Mouse (Mus musculus) lung, postnatal 10 days (tissue): ENCODE measurements around the gene Grasp.

Experiments
- DNase-seq: peaks from one replicate; pipeline ENCODE4 v3.0.0; 2021

The Grasp gene

DNA sequence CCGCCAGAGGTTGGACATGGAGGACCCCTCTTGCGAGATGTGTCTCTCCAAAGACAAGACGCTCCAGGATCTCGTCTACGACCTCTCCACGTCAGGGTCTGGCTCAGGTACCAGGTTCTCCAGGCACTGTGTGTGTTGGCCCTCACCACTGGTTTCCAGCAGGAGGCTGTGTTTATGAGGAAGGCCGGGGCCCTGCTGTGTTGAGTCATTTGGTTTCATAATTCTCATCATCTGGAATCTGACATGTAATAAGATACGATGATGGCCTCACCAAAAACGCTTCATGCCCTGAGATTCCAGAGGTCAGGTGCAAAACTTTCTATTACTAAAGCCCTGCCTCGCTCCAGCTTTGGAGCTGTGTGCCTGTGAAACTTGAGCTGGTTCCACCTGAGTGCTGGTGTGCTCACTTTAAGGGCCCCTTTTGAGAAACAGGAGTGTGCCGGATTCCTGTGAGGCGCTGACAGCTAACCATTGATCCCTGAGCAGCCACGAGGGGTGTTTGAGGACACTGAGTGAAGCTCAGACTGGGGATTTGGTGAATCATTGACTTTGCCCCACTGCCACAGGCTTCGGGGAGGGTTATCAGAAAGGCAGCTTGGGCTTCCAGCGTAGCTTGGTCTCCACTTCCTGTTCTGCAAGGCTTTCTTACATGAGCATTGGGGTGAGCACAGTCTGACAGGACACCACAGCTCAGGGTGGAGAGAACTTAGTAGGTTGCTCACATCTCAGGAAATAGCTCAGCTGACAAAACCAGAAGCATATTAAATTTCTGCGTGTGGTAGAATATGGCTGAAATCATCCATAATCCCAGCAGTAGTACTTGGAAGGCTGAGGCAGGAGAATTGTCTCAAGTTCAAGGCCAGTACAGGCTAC, 28.8 kb upstream of the Grasp start:
- no peak for DNase-seq

GRCm38 (mm10) chr15:101196079-101196795, 27.8 kb upstream of the Grasp start:
- no peak for DNase-seq

GRCm38 (mm10) chr15:101196961-101197360, 27.0 kb upstream of the Grasp start:
- DNase-seq, result no peak

DNA sequence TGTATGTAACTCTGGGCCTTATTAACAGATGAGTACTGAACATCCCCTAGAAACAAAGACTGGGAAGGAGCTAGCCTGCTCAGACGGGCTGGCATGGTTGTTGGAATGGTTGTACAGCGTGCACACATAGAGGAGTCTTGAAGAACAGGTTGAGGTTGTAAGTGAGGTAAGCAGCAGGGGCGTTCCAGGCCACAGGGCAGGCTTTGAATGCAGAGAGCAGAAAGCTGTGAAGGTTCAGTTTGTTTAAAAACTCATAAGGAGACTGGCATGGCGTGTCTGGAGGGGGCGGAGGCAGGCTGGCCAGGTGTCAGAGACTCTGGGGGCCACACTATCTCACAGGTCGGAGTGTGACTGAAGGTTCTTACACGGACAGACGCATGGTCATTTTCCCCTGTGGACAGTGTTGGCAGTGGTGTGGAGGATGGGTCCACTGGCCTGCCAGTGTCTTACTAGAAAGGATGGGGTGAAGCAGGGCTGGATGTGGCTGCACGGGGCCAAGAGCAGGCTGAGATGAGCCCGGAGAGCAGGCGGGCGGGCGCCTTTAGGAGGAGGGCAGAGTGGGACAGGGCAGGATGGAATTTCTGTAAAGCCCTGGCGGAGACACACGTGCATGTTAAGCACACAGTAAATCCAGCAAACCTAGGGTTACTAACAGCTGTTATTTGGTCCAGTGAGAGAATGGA, 26.4 kb upstream of the Grasp start:
- DNase-seq, result no peak

DNA sequence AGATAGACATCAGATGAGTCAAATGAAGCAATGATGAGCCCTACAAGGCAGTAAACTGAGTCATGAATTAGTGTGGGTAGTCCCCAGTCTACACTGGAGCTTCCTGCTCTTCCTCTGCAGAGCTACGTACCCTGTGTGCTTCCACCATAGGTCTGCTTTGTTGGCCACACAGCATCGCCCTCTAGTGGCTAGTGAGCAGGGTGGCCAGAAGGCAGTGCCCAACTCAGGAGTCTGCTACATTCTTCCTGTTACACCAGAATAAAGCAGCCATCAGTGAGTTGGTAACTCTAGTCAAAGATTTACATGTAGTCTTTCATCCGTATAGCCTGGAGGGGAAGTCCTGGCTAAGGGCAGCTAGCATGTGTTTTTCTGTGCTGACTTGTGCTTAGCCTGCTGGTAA, 25.8 kb upstream of the Grasp start:
- peak; percentile 87 for DNase-seq

GRCm38 (mm10) chr15:101198850-101199249, 25.1 kb upstream of the Grasp start:
- DNase-seq, result no peak

GRCm38 (mm10) chr15:101200777-101201295, 23.2 kb upstream of the Grasp start:
- DNase-seq, result no peak

DNA sequence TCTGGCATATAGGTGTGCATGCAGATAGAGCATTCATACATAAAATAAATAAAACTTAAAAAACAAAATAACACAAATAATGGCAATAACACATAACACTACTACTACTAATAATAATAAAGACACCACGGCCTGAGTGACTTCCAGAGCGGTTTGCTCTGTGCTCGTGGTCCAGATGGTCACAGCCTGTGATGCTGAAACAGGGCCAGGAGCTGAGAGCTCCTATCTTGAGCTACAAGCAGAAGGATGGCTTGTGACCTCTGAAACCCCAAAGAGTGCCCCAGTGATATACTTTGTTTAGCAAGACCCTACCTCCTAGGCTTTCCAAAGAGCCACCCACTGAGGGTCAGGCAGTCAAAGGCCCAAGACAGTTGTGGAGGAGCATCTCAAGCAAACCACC, 22.6 kb upstream of the Grasp start:
- no peak for DNase-seq

GRCm38 (mm10) chr15:101203673-101204072, 20.3 kb upstream of the Grasp start:
- no peak for DNase-seq

DNA sequence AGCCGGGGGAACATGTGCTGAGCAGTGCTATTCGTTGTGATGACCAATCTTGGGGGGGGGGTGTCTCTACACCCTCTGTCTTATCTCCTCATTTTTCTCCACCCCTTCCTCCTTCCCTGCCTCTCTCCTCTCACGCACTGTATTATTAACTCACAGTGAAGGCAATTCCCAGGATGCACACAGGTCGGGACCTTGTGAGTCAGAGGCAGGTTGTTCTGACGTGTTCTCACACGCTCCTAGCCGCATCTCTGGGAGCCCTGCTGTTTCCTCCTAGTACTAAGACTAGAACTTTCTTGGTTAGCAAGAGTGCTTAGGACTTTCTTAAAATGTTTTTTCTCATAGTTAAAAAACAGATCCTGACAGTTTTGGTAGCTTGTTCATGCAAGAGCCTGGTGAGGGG, 19.2 kb upstream of the Grasp start:
- DNase-seq, result no peak

- DNase-seq, result peak; percentile 70
These were observed 13.8 kb upstream of the Grasp start for GRCm38 (mm10) chr15:101210228-101210627.

- DNase-seq, result no peak
These were observed 12.9 kb upstream of the Grasp start for GRCm38 (mm10) chr15:101210998-101211613.

- DNase-seq, result no peak
These were observed 11.6 kb upstream of the Grasp start for GRCm38 (mm10) chr15:101212435-101212834.

GRCm38 (mm10) chr15:101215136-101215535, 8.9 kb upstream of the Grasp start:
- DNase-seq, result no peak

DNA sequence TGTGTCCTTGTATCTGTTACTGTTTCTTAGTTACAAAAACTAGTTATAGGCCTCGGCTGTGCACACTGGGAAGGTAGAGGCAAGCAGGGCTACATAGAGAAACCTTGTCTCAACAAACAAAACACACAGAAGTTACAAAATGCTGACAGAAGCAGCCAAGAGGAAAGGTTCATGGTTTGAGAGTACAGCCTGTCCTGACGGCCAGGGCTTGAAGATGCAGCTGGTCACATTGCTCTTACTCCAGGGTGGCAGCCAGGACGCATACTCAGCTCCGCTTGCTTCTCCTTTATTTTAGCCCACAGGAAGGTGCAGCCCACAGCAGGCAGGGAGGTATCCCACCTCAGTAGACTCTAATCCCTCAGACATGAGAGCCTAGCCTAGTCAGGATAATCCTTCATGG, 8.0 kb upstream of the Grasp start:
- no peak for DNase-seq

DNA sequence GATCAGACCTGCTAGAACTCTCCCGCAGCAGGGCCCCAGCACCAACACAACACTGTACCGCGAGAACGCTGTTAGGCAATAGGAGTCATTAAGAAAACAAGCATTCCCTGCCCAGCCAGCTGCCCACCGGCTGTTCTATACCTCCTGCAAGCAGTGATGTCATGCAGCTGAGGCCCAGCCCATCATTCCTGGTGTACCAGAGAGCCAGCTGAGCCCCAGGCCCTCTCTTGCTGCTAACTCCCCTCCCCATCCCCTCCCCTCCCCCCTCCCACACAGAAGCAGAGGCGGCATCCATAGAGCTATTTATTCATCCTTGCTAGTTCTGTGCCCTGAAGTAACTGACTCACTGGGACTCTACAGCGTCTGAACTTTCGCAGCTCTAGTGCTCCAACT, 3.1 kb upstream of the Grasp start:
- DNase-seq, result peak; percentile 63

DNA sequence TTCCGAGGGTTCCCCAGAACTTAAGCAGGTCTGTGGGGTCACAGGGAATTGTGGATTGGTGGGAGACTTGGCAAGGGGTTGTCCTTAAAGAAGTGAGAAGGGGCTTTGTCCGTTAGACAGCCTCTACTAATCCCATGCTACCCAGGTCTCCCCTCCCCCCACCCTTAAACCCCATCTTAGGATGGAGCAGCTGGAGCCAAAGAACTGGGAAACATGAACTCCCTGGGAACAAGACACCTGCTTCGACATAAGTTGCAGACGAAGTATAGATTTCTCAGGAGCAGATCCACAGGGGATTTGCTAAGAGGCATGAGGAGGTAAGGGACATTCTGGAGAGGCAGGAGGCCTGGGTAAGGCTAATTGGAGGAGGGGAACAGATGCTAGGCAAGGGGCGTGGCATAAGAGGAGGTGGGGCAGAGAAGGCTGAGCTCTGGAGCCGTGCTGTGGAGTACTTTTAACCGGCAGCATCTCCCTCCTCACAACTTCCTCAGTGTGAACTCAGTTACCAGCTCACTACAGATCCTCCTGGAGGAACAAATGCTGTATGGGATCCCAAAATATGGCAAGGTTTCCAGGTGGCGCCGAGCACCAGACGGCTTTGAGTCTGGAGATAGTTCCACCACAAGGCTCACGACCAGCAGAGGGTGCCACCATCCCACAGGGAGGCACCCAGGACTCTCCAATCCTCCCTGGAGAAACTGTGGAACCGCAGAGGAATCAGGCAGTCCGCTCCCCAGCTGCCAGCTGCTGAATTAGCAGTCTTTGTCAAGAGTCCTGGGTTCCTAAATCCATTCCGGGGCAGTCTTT, 2.5 kb upstream of the Grasp start:
- peak; percentile 96 for DNase-seq

GRCm38 (mm10) chr15:101222897-101223482, 998 bp upstream of the Grasp start:
- no peak for DNase-seq

GRCm38 (mm10) chr15:101223596-101223995, 392 bp upstream of the Grasp start:
- DNase-seq, result no peak

DNA sequence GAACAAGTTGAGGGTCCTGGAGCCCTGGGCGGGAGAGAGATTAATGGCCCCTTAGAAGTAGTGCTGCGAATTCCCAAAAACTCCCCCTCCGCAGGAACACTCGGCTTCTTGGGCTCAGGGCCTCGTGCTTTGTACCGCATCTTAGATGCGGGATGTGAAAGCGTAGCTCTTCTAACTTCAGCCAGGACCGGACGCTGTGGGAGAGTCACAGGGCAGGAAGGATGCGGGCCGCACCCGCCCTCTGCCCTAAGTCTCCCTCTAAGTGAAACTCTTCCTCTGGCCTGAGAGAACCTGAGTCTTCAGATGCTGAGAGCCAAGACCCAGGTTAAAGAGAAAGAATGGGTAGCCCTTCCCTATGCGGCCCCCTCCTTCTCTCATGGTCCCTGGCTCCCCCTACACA, 989 bp downstream of the Grasp start:
- peak; percentile 62 for DNase-seq

GRCm38 (mm10) chr15:101227971-101228370, 4.0 kb downstream of the Grasp start:
- DNase-seq, result peak; percentile 93
